Mouse (Mus musculus): ENCODE data around the gene Trappc12.

DNA sequence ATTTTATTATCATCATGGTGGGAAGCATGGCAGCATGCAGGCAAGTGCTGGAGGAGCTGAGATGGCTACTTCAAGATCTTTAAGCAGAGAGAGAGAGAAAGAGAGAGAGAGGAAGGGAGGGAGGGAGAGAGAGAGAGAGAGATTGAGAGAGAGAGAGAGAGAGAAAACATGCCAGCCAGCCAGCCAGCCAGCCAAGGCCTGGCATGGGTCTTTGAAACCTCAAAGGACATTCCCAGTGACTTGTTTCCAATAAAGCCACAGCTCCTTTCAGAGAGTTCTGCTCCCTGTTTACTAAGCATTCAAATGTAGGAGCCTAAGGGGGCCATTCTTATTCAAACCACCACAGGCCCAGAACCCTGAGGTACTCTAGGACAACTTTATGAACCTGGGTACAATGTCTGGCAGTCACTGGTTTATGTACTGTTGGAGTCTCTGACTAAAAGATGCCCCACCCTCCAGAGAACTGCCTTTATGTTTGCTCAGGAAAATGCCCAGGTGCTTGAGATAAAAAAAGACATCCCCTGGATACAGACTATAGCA is 46.7 kb upstream of the Trappc12 start:
- TF ChIP-seq MYOD1 (IDR thresholded peaks at IDR 0.05; ENCODE audit: control insufficient read depth in 1 of 3, insufficient read length in 2 of 3, low read depth in 2 of 3): no peak
- TF ChIP-seq POLR2A (IDR thresholded peaks at IDR 0.05; ENCODE audit: insufficient read length, low read depth): no peak
- no peak for TF ChIP-seq POLR2AphosphoS2 (IDR thresholded peaks at IDR 0.05; ENCODE audit: insufficient read length, low read depth)
- no peak for TF ChIP-seq SRF (IDR thresholded peaks at IDR 0.05; ENCODE audit: control insufficient read depth, insufficient read length, low read depth)
- no peak for TF ChIP-seq MAX (IDR thresholded peaks at IDR 0.05; ENCODE audit: low read depth)
- no peak for TF ChIP-seq USF1 (IDR thresholded peaks at IDR 0.05; ENCODE audit: low read depth)
- TF ChIP-seq CEBPB (IDR thresholded peaks at IDR 0.05; ENCODE audit: insufficient read depth, poor library complexity, severe bottlenecking): no peak
- no peak for TF ChIP-seq TCF12 (IDR thresholded peaks at IDR 0.05; ENCODE audit: insufficient read depth, poor library complexity, severe bottlenecking)
- TF ChIP-seq MYOG (IDR thresholded peaks at IDR 0.05; ENCODE audit: control insufficient read depth in 1 of 3, insufficient read depth in 1 of 3, insufficient read length in 2 of 3, low read depth in 2 of 3): no peak
- no peak for TF ChIP-seq REST (IDR thresholded peaks at IDR 0.05; ENCODE audit: insufficient read depth, insufficient read length)
- TF ChIP-seq E2F4 (IDR thresholded peaks at IDR 0.05; ENCODE audit: insufficient read depth): no peak
